Mouse (Mus musculus) testis, adult 2 months (tissue): ENCODE data around the gene Gm49405. TPM values are rescaled to one million over a fixed set of nuclear protein-coding genes. Genes with fewer than 3 reads are reported as not detected.
"Not testable (repeated sequence)": the region's sequence is repeated elsewhere in the genome, so short reads cannot be mapped to it uniquely, and the experiment has no call there.

Source experiments
- H3K27ac ChIP-seq: fragments of 200-500 bp; 2 replicates; pipeline ENCODE4 v1.5.1; 2012; ENCODE audit warnings: low read depth, low read length; ENCODE audit not compliant: control insufficient read depth, insufficient read depth
- H3K27me3 ChIP-seq: fragments of 200-500 bp; 2 replicates; pipeline ENCODE4 v1.6.1; 2012; ENCODE audit warnings: mild to moderate bottlenecking, low read length, moderate library complexity; ENCODE audit not compliant: control insufficient read depth, insufficient read depth
- H3K36me3 ChIP-seq: fragments of 200-500 bp; 2 replicates; pipeline ENCODE4 v1.6.1; 2012; ENCODE audit warnings: mild to moderate bottlenecking, low read length; ENCODE audit not compliant: control insufficient read depth, insufficient read depth
- H3K4me1 ChIP-seq: fragments of 200-500 bp; 2 replicates; pipeline ENCODE4 v1.6.1; 2012; ENCODE audit warnings: low read length; ENCODE audit not compliant: control insufficient read depth, insufficient read depth
- H3K4me3 ChIP-seq: fragments of 200-500 bp; 2 replicates; pipeline ENCODE4 v1.5.1; 2012; ENCODE audit warnings: low read depth, mild to moderate bottlenecking, low read length, moderate library complexity, mixed read lengths; ENCODE audit not compliant: control insufficient read depth
- CTCF ChIP-seq: fragments of 200-500 bp; IDR thresholded peaks from 2 replicates; pipeline ENCODE4 v1.5.1; 2012; ENCODE audit warnings: low read depth, mild to moderate bottlenecking, inconsistent platforms, low read length, moderate library complexity; ENCODE audit not compliant: control insufficient read depth, insufficient read depth, insufficient replicate concordance
- POLR2A ChIP-seq: fragments of 200-500 bp; IDR thresholded peaks from 2 replicates; pipeline ENCODE4 v1.6.1; 2012; ENCODE audit warnings: low read depth, mild to moderate bottlenecking, inconsistent platforms, low read length, moderate library complexity; ENCODE audit not compliant: control insufficient read depth
- polyA plus RNA-seq: library from polyadenylated mRNA; depleted of rRNA; stranded (reverse); fragments of >200 nt; gene quantifications from 2 replicates; pipeline ENCODE4 v1.2.3, GENCODE M21; 2012

Gm49405 gene
- polyA plus RNA-seq, 1 experiment: 0.48 TPM

- Histone ChIP-seq H3K4me1 (peaks cover 11% of the 10 kb centered on the region), H3K4me3 (no peak within 1 kb of the TSS), H3K27me3 (no peaks in the 10 kb centered on the region), H3K27ac (peak within 1 kb of the TSS; percentile 54), H3K36me3 (no peaks in the 10 kb centered on the region)
- TF ChIP-seq CTCF (no peak), POLR2A (no peak)
These were observed 45.8 kb downstream of the Gm49405 start, which contains the start of gene Gstp2 for GRCm38 (mm10) chr19:4045966-4046865. TSS of gene Gstp2 (minus strand) at chr19:4046023.

- peak overlapping the region; percentile 5; the same call in 1 of the 2 replicates for H3K27ac ChIP-seq
- no peak for TF ChIP-seq POLR2A
- no peaks in the 10 kb centered on the region for H3K27me3 ChIP-seq
- H3K36me3 ChIP-seq: no peaks in the 10 kb centered on the region
- peaks cover 11% of the 10 kb centered on the region for H3K4me1 ChIP-seq
- H3K4me3 ChIP-seq: no peak overlapping the region
These were observed 46.4 kb downstream of the Gm49405 start for GRCm38 (mm10) chr19:4046866-4047254.

- TF ChIP-seq POLR2A: no peak
- peak; percentile 59; the same call in 1 of the 2 replicates for TF ChIP-seq CTCF
- Histone ChIP-seq H3K27ac (no peak overlapping the region), H3K4me3 (no peak overlapping the region), H3K27me3 (no peaks in the 10 kb centered on the region), H3K36me3 (no peaks in the 10 kb centered on the region), H3K4me1 (peaks cover 11% of the 10 kb centered on the region)
These were observed 47.4 kb downstream of the Gm49405 start for GRCm38 (mm10) chr19:4047859-4048258.

GRCm38 (mm10) chr19:4049069-4049468 is 48.6 kb downstream of the Gm49405 start:
- H3K4me1 ChIP-seq: peaks cover 11% of the 10 kb centered on the region
- not testable (repeated sequence) for H3K27me3 ChIP-seq, H3K36me3 ChIP-seq, H3K27ac ChIP-seq, H3K4me3 ChIP-seq

GRCm38 (mm10) chr19:4051016-4051415 is 50.6 kb downstream of the Gm49405 start:
- no peaks in the 10 kb centered on the region for H3K36me3 ChIP-seq
- no peaks in the 10 kb centered on the region for H3K27me3 ChIP-seq
- peak; percentile 34; the same call in 1 of the 2 replicates for TF ChIP-seq CTCF
- no peak for TF ChIP-seq POLR2A
- H3K27ac ChIP-seq: no peak overlapping the region
- no peak overlapping the region for H3K4me3 ChIP-seq
- peaks cover 5% of the 10 kb centered on the region for H3K4me1 ChIP-seq

GRCm38 (mm10) chr19:4051741-4052515 is 51.5 kb downstream of the Gm49405 start:
- H3K36me3 ChIP-seq: no peaks in the 10 kb centered on the region
- H3K4me3 ChIP-seq: no peak overlapping the region
- H3K27me3 ChIP-seq: no peaks in the 10 kb centered on the region
- peaks cover under 1% of the 10 kb centered on the region for H3K4me1 ChIP-seq
- TF ChIP-seq CTCF: peak; percentile 87
- TF ChIP-seq POLR2A: no peak
- H3K27ac ChIP-seq: no peak overlapping the region

GRCm38 (mm10) chr19:4052516-4053030 is 52.1 kb downstream of the Gm49405 start:
- Histone ChIP-seq H3K27me3 (no peaks in the 10 kb centered on the region), H3K36me3 (no peaks in the 10 kb centered on the region), H3K4me3 (no peak overlapping the region), H3K27ac (no peak overlapping the region), H3K4me1 (no peaks in the 10 kb centered on the region)
- TF ChIP-seq CTCF (no peak), POLR2A (no peak)
